In genomic region chr10:80602698-80603325, GRCm38 (mm10) we compare ENCODE assay signal across 8 mouse cellular contexts. TPM values are rescaled to one million over a fixed set of nuclear protein-coding genes. Genes with fewer than 3 reads are reported as not detected.
DNase-seq lines count a peak whose midpoint lies in the region; ATAC-seq lines count a peak whose summit lies in the region.

Scamp4 (plus strand) TSS chr10:80602872.
Adat3 (plus strand) TSS chr10:80602880.

- peaks cover 5% of the 10 kb centered on the region for H3K4me1 ChIP-seq in hindbrain, embryonic 11.5 days (replicated peaks; ENCODE audit: control insufficient read depth, insufficient read depth, low read length)

- DNase-seq in MEL-GATA-1-ER (ENCODE audit: extremely low read depth, low read depth) = peak; percentile 80
- DNase-seq in cerebellum, adult 8-10 months = peak; percentile 94
- DNase-seq in hindbrain, embryonic 11.5 days (ENCODE audit: low spot score) = peak; percentile 96
- peak; percentile 95 to 97 for DNase-seq in layer of hippocampus, postnatal 10 days (ENCODE audit: low spot score in 2 of 2)
- peak; percentile 97 for DNase-seq in lung, postnatal 10 days
- peak; percentile 93 for DNase-seq in ovary, postnatal 36 days (ENCODE audit: low spot score)
- DNase-seq in thymus, postnatal 25 days = peak; percentile 96

- WGBS in hindbrain, embryonic 11.5 days = under 1% methylated on average over 54 of the region's 54 CpGs

- H3K27ac ChIP-seq in hindbrain, embryonic 11.5 days (ENCODE audit: low read depth, low read length) = peak within 1 kb of the TSS; percentile 63; the same call in 1 of the 2 replicates

- no peaks in the 10 kb centered on the region for H3K9me3 ChIP-seq in hindbrain, embryonic 11.5 days (ENCODE audit: control insufficient read depth, low read length)

- ATAC-seq in frontal cortex, adult (ENCODE audit: low TSS enrichment) = peak; percentile 93
- peak; percentile 95 for ATAC-seq in hindbrain, embryonic 11.5 days (ENCODE audit: low FRiP score)

- no peaks in the 10 kb centered on the region for H3K27me3 ChIP-seq in hindbrain, embryonic 11.5 days (ENCODE audit: control insufficient read depth, insufficient read depth, low read length)

- peaks cover 13% of the 10 kb centered on the region for H3K36me3 ChIP-seq in hindbrain, embryonic 11.5 days (ENCODE audit: control insufficient read depth, insufficient read depth, low read length)

- peak within 1 kb of the TSS; percentile 81 for H3K4me2 ChIP-seq in hindbrain, embryonic 11.5 days (replicated peaks; ENCODE audit: low read depth, low read length)

- peak within 1 kb of the TSS; percentile 66 for H3K9ac ChIP-seq in hindbrain, embryonic 11.5 days (ENCODE audit: low read depth, low read length)

- H3K4me3 ChIP-seq in hindbrain, embryonic 11.5 days (ENCODE audit: low read depth, low read length) = peak within 1 kb of the TSS; percentile 50

RNA-seq across cellular contexts. Expression of gene Scamp4, which starts in this region (rescaled TPM):
- polyA plus RNA-seq in hindbrain, embryonic 11.5 days (2014; fragmentation: Nextera tagmentation; extraction: Ambion mirVana) = 64.1 and 68.7 TPM in 2 replicates
- total RNA-seq in layer of hippocampus, postnatal 10 days (2021) = 10 to 100 TPM; 34.9 to 42.9 TPM

RNA-seq across cellular contexts. Expression of gene Adat3, which starts in this region (rescaled TPM):
- polyA plus RNA-seq in hindbrain, embryonic 11.5 days (2014; fragmentation: Nextera tagmentation; extraction: Ambion mirVana) = 5.8 and 7.4 TPM in 2 replicates
- 1 to 10 TPM; 2.1 to 4.5 TPM for total RNA-seq in layer of hippocampus, postnatal 10 days (2021)

Comparison
In these comparisons a context has a peak if more than half of its experiments do, and no peak if none do; other contexts are left out.
1. Peak in every context shown above with its lines: DNase-seq, ATAC-seq, H3K4me3 ChIP-seq and H3K27ac ChIP-seq.